Mouse (Mus musculus) MEL (cell line): ENCODE measurements at regions not wholly inside any gene's neighbourhood (a gene's known extent, or its start where the extent isn't known, plus 50 kb on each side); places are given as distances from the start of the nearest gene placed in this dataset.

Experiments used
- DNase-seq: peaks from one replicate; pipeline ENCODE4 v3.0.0; 2011; ENCODE audit warnings: low read depth, low spot score
- H3K27ac ChIP-seq: 2 replicates; pipeline ENCODE4 v1.5.1; 2012; ENCODE audit warnings: low read depth, mild to moderate bottlenecking, control low read depth, low read length, moderate library complexity; ENCODE audit not compliant: control insufficient read depth
- H3K27me3 ChIP-seq, 2 experiments: fragments of 150-350 bp in 1 of 2; sonication (generic) in 1 of 2; 2 replicates each; pipeline ENCODE4 v1.6.1; 2012; ENCODE audit warnings: low read length in 2 of 2, mild to moderate bottlenecking in 2 of 2, improper control_type of control experiment in 1 of 2, moderate library complexity in 1 of 2; ENCODE audit not compliant: insufficient read depth in 2 of 2, control insufficient read depth in 1 of 2
- H3K36me3 ChIP-seq, 2 experiments: 2 replicates each; pipeline ENCODE4 v1.6.1; 2012 to 2014; ENCODE audit warnings: low read length in 2 of 2, improper control_type of control experiment in 1 of 2, inconsistent platforms in 1 of 2, mild to moderate bottlenecking in 1 of 2; ENCODE audit not compliant: insufficient read depth in 2 of 2, control insufficient read depth in 1 of 2
- H3K4me1 ChIP-seq, 2 experiments: fragments of 150-350 bp in 1 of 2; sonication (generic) in 1 of 2; 2 replicates each; pipeline ENCODE4 v1.6.1; 2012; ENCODE audit warnings: low read length in 2 of 2, improper control_type of control experiment in 1 of 2, mild to moderate bottlenecking in 1 of 2; ENCODE audit not compliant: insufficient read depth in 2 of 2, control insufficient read depth in 1 of 2
- H3K4me3 ChIP-seq, 2 experiments: fragments of 150-350 bp in 1 of 2; sonication (generic) in 1 of 2; 2 replicates each; pipeline ENCODE4 v1.5.1; 2012; ENCODE audit warnings: low read depth in 2 of 2, low read length in 2 of 2, mild to moderate bottlenecking in 2 of 2, moderate library complexity in 2 of 2, control low read depth in 1 of 2, improper control_type of control experiment in 1 of 2; ENCODE audit not compliant: control insufficient read depth in 1 of 2, insufficient read depth in 1 of 2
- H3K79me2 ChIP-seq: 2 replicates; pipeline ENCODE4 v1.6.1; 2012; ENCODE audit warnings: mild to moderate bottlenecking, low read length, moderate library complexity; ENCODE audit not compliant: control insufficient read depth, poor library complexity, insufficient read depth
- H3K9ac ChIP-seq: 2 replicates; pipeline ENCODE4 v1.6.1; 2012; ENCODE audit warnings: low read depth, mild to moderate bottlenecking, control low read depth, low read length, moderate library complexity; ENCODE audit not compliant: control insufficient read depth, poor library complexity, severe bottlenecking
- H3K9me3 ChIP-seq: fragments of 150-350 bp; sonication (generic); replicated peaks from 2 replicates; pipeline ENCODE4 v1.6.1; 2012; ENCODE audit warnings: mild to moderate bottlenecking, low read length, improper control_type of control experiment, moderate library complexity; ENCODE audit not compliant: insufficient read depth
- BHLHE40 ChIP-seq: IDR thresholded peaks from 2 replicates; pipeline ENCODE4 v1.6.1; 2012; ENCODE audit warnings: low read depth, mild to moderate bottlenecking, inconsistent platforms, low read length, improper control_type of control experiment, borderline replicate concordance
- CHD2 ChIP-seq: IDR thresholded peaks from 2 replicates; pipeline ENCODE4 v1.6.1; 2011; ENCODE audit warnings: low read length, improper control_type of control experiment
- CTCF ChIP-seq, 3 experiments: IDR thresholded peaks in 2 of 3; conservative IDR thresholded peaks in 1 of 3; 2 replicates each; pipeline ENCODE4 v1.5.1; 2011 to 2012; ENCODE audit warnings: low read length in 3 of 3, low read depth in 2 of 3, mild to moderate bottlenecking in 2 of 3, improper control_type of control experiment in 1 of 3, inconsistent platforms in 1 of 3, mixed read lengths in 1 of 3, moderate library complexity in 1 of 3; ENCODE audit not compliant: control insufficient read depth in 1 of 3, insufficient read depth in 1 of 3, poor library complexity in 1 of 3, severe bottlenecking in 1 of 3
- ELF1 ChIP-seq: IDR thresholded peaks from 2 replicates; pipeline ENCODE4 v1.6.1; 2014; ENCODE audit warnings: low read depth, mild to moderate bottlenecking, inconsistent platforms, low read length, improper control_type of control experiment, moderate library complexity
- EP300 ChIP-seq, 2 experiments: IDR thresholded peaks; 2 replicates each; pipeline ENCODE4 v1.6.1; 2011; ENCODE audit warnings: improper control_type of control experiment in 2 of 2, low read length in 2 of 2, low read depth in 1 of 2, mild to moderate bottlenecking in 1 of 2
- GABPA ChIP-seq: IDR thresholded peaks from 2 replicates; pipeline ENCODE4 v1.6.1; 2012; ENCODE audit warnings: low read depth, mild to moderate bottlenecking, inconsistent platforms, low read length, improper control_type of control experiment, moderate library complexity
- GATA1 ChIP-seq: IDR thresholded peaks from 2 replicates; pipeline ENCODE4 v1.6.1; 2011; ENCODE audit warnings: low read depth, low read length, improper control_type of control experiment
- KAT2A ChIP-seq: conservative IDR thresholded peaks from 2 replicates; pipeline ENCODE4 v1.6.1; 2012; ENCODE audit warnings: low read depth, low read length, improper control_type of control experiment, inconsistent platforms
- MAFK ChIP-seq: IDR thresholded peaks from 2 replicates; pipeline ENCODE4 v1.6.1; 2011; ENCODE audit warnings: low read depth, mild to moderate bottlenecking, low read length, improper control_type of control experiment, borderline replicate concordance
- MAX ChIP-seq: IDR thresholded peaks from 2 replicates; pipeline ENCODE4 v1.6.1; 2011; ENCODE audit warnings: low read length, improper control_type of control experiment
- MAZ ChIP-seq: IDR thresholded peaks from 2 replicates; pipeline ENCODE4 v1.6.1; 2012; ENCODE audit warnings: low read depth, mild to moderate bottlenecking, inconsistent platforms, low read length, improper control_type of control experiment
- MEF2A ChIP-seq: IDR thresholded peaks from 2 replicates; pipeline ENCODE4 v1.6.1; 2014; ENCODE audit warnings: low read depth, mild to moderate bottlenecking, inconsistent platforms, low read length, improper control_type of control experiment; ENCODE audit not compliant: poor library complexity, insufficient replicate concordance, severe bottlenecking; ENCODE audit errors: extremely low read depth
- MYB ChIP-seq: IDR thresholded peaks from 2 replicates; pipeline ENCODE4 v1.6.1; 2011; ENCODE audit warnings: mild to moderate bottlenecking, low read depth, low read length, improper control_type of control experiment
- MYC ChIP-seq: IDR thresholded peaks from 2 replicates; pipeline ENCODE4 v1.6.1; 2011; ENCODE audit warnings: low read depth, mild to moderate bottlenecking, low read length, improper control_type of control experiment, moderate library complexity
- NELFE ChIP-seq: IDR thresholded peaks from 2 replicates; pipeline ENCODE4 v1.6.1; 2011; ENCODE audit warnings: low read depth, low read length, improper control_type of control experiment
- POLR2AphosphoS2 ChIP-seq: IDR thresholded peaks from 2 replicates; pipeline ENCODE4 v1.6.1; 2011; ENCODE audit warnings: low read length, improper control_type of control experiment
- RAD21 ChIP-seq: IDR thresholded peaks from 2 replicates; pipeline ENCODE4 v1.6.1; 2011; ENCODE audit warnings: mild to moderate bottlenecking, low read depth, low read length, improper control_type of control experiment
- SIN3A ChIP-seq: IDR thresholded peaks from 2 replicates; pipeline ENCODE4 v1.6.1; 2012; ENCODE audit warnings: low read length, improper control_type of control experiment, inconsistent platforms
- SMC3 ChIP-seq: IDR thresholded peaks from 2 replicates; pipeline ENCODE4 v1.6.1; 2011; ENCODE audit warnings: low read depth, low read length, improper control_type of control experiment
- TAL1 ChIP-seq: IDR thresholded peaks from 2 replicates; pipeline ENCODE4 v1.6.1; 2012; ENCODE audit warnings: mild to moderate bottlenecking, inconsistent platforms, low read length, moderate library complexity, mixed read lengths
- TBP ChIP-seq: IDR thresholded peaks from 2 replicates; pipeline ENCODE4 v1.8.0; 2011; ENCODE audit warnings: low read depth, low read length, improper control_type of control experiment
- TCF12 ChIP-seq: IDR thresholded peaks from 2 replicates; pipeline ENCODE4 v1.6.1; 2014; ENCODE audit warnings: low read depth, mild to moderate bottlenecking, inconsistent platforms, low read length, improper control_type of control experiment, moderate library complexity
- USF2 ChIP-seq, 2 experiments: IDR thresholded peaks; 2 replicates each; pipeline ENCODE4 v1.6.1; 2011 to 2012; ENCODE audit warnings: improper control_type of control experiment in 2 of 2, low read length in 2 of 2, borderline replicate concordance in 1 of 2, inconsistent platforms in 1 of 2, low read depth in 1 of 2, mild to moderate bottlenecking in 1 of 2; ENCODE audit not compliant: insufficient read depth in 1 of 2
- ZKSCAN1 ChIP-seq: IDR thresholded peaks from 2 replicates; pipeline ENCODE4 v1.6.1; 2012; ENCODE audit warnings: low read depth, mild to moderate bottlenecking, inconsistent platforms, low read length, improper control_type of control experiment, moderate library complexity
- ZMIZ1 ChIP-seq: IDR thresholded peaks from 2 replicates; pipeline ENCODE4 v1.6.1; 2012; ENCODE audit warnings: low read depth, mild to moderate bottlenecking, inconsistent platforms, low read length, improper control_type of control experiment, moderate library complexity
- ZNF384 ChIP-seq: IDR thresholded peaks from 2 replicates; pipeline ENCODE4 v1.6.1; 2012; ENCODE audit warnings: low read depth, mild to moderate bottlenecking, inconsistent platforms, low read length, improper control_type of control experiment

GRCm38 (mm10) chr4:92574586-92574985 lies 383.0 kb upstream of the Gm12666 start:
- no peaks in the 10 kb centered on the region for H3K36me3 ChIP-seq
- DNase-seq, result no peak
- H3K79me2 ChIP-seq, result no peaks in the 10 kb centered on the region
- H3K27ac ChIP-seq, result no peak overlapping the region
- no peak for TF ChIP-seq RAD21
- TF ChIP-seq CHD2, result no peak
- TF ChIP-seq TCF12, result no peak
- TF ChIP-seq CTCF (IDR thresholded peaks at IDR 0.05 in 2 of 3, conservative IDR thresholded peaks at IDR 0.05 in 1 of 3; ENCODE audit: control insufficient read depth in 1 of 3, insufficient read depth in 1 of 3, low read depth in 2 of 3, low read length in 3 of 3, poor library complexity in 1 of 3, severe bottlenecking in 1 of 3), result no peak
- TF ChIP-seq ZMIZ1, result no peak
- no peak for TF ChIP-seq EP300 (IDR thresholded peaks at IDR 0.05; ENCODE audit: low read depth in 1 of 2, low read length in 2 of 2)
- no peak for TF ChIP-seq NELFE
- TF ChIP-seq MEF2A, result no peak
- no peak for TF ChIP-seq POLR2AphosphoS2
- TF ChIP-seq USF2 (IDR thresholded peaks at IDR 0.05; ENCODE audit: borderline replicate concordance in 1 of 2, insufficient read depth in 1 of 2, low read depth in 1 of 2, low read length in 2 of 2), result no peak
- TF ChIP-seq MAX, result no peak
- TF ChIP-seq GABPA, result no peak
- no peak for TF ChIP-seq BHLHE40
- TF ChIP-seq SMC3, result no peak
- no peak for TF ChIP-seq TAL1
- TF ChIP-seq TBP, result no peak
- no peak for TF ChIP-seq SIN3A
- TF ChIP-seq, all 39 proteins: peak for 0
- Histone ChIP-seq H3K9ac (no peak overlapping the region), H3K4me1 (no peaks in the 10 kb centered on the region), H3K4me3 (no peak overlapping the region), H3K9me3 (no peaks in the 10 kb centered on the region), H3K27me3 (no peaks in the 10 kb centered on the region)

- no peak overlapping the region for H3K9ac ChIP-seq
- H3K27ac ChIP-seq, result no peak overlapping the region
- no peaks in the 10 kb centered on the region for H3K79me2 ChIP-seq
- no peaks in the 10 kb centered on the region for H3K36me3 ChIP-seq
- TF ChIP-seq GATA1, result no peak
- TF ChIP-seq TBP, result no peak
- TF ChIP-seq RAD21, result no peak
- no peak for TF ChIP-seq MEF2A
- TF ChIP-seq MAZ, result no peak
- TF ChIP-seq MAFK, result no peak
- TF ChIP-seq GABPA, result no peak
- no peak for TF ChIP-seq ZKSCAN1
- TF ChIP-seq MYC, result no peak
- TF ChIP-seq NELFE, result no peak
- TF ChIP-seq SMC3, result no peak
- TF ChIP-seq KAT2A, result no peak
- no peak for TF ChIP-seq ZNF384
- TF ChIP-seq SIN3A, result no peak
- no peak for TF ChIP-seq TAL1
- no peak for TF ChIP-seq MAX
- no peak for TF ChIP-seq POLR2AphosphoS2
- TF ChIP-seq EP300 (IDR thresholded peaks at IDR 0.05; ENCODE audit: low read depth in 1 of 2, low read length in 2 of 2), result no peak
- TF ChIP-seq MYB, result no peak
- no peak for TF ChIP-seq ELF1
- no peaks in the 10 kb centered on the region for H3K9me3 ChIP-seq
- H3K4me3 ChIP-seq, result no peak overlapping the region
- DNase-seq, result no peak
- no peaks in the 10 kb centered on the region for H3K27me3 ChIP-seq
- H3K4me1 ChIP-seq, result no peaks in the 10 kb centered on the region
Measured at GRCm38 (mm10) chr4:92565357-92565756, 373.8 kb upstream of the Gm12666 start.
